Mouse (Mus musculus) liver, postnatal 0 days (tissue): ENCODE measurements around the gene Ccdc12.

Experiments used
- CTCF ChIP-seq: sonication (generic); IDR thresholded peaks from 2 replicates; pipeline ENCODE4 v1.5.1; 2016; ENCODE audit warnings: antibody characterized with exemption, low read depth
- EP300 ChIP-seq: IDR thresholded peaks from 2 replicates; pipeline ENCODE4 v1.6.1; 2016; ENCODE audit warnings: antibody characterized with exemption, low read depth, mild to moderate bottlenecking

- TF ChIP-seq CTCF (no peak), EP300 (no peak)
These were observed 46.5 kb downstream of the Ccdc12 start for GRCm38 (mm10) chr9:110702848-110703247.
